Mouse (Mus musculus): ENCODE data around the gene Tmem270. TPM values are rescaled to one million over a fixed set of nuclear protein-coding genes. Genes with fewer than 3 reads are reported as not detected.

Tmem270 gene
- polyA plus RNA-seq, 1 experiment from 2014 or later = not detected

- 0% methylated on average over 13 of the region's 13 CpGs for WGBS
- peaks cover 10% of the 10 kb centered on the region; the same call in 1 of the 2 replicates for H3K27me3 ChIP-seq (replicated peaks)
- ATAC-seq (ENCODE audit: extremely low read depth, insufficient number of reproducible peaks, low FRiP score, low TSS enrichment) = peak; percentile 54; the same call in 1 of the 2 replicates
These were observed 602 bp upstream of the Tmem270 start for GRCm38 (mm10) chr5:134907135-134907534.

GRCm38 (mm10) chr5:134901644-134902027 lies 4.9 kb downstream of the Tmem270 start:
- H3K9me3 ChIP-seq = no peaks in the 10 kb centered on the region
- no peaks in the 10 kb centered on the region for H3K36me3 ChIP-seq
- no peak overlapping the region for H3K4me3 ChIP-seq
- peaks cover 5% of the 10 kb centered on the region for H3K4me1 ChIP-seq
- ATAC-seq (ENCODE audit: extremely low read depth, insufficient number of reproducible peaks, low FRiP score, low TSS enrichment) = no peak
- no peak overlapping the region for H3K4me2 ChIP-seq
- WGBS = 61% methylated on average over 8 of the region's 8 CpGs
- H3K27me3 ChIP-seq (replicated peaks) = no peaks in the 10 kb centered on the region; the same call in 1 of the 2 replicates
- no peak overlapping the region for H3K27ac ChIP-seq (replicated peaks)
- H3K9ac ChIP-seq = no peak overlapping the region

More at GRCm38 (mm10) chr5:134907135-134907534, 602 bp upstream of the Tmem270 start:
- no peak overlapping the region for H3K4me3 ChIP-seq
- no peak overlapping the region for H3K9ac ChIP-seq
- peaks cover 7% of the 10 kb centered on the region for H3K4me1 ChIP-seq
- H3K36me3 ChIP-seq = no peaks in the 10 kb centered on the region
- no peaks in the 10 kb centered on the region; the same call in 1 of the 2 replicates for H3K9me3 ChIP-seq
- H3K4me2 ChIP-seq = no peak overlapping the region
- no peak overlapping the region for H3K27ac ChIP-seq (replicated peaks)

GRCm38 (mm10) chr5:134901012-134901643 lies 5.4 kb downstream of the Tmem270 start:
- Histone ChIP-seq H3K4me1 (peaks cover 5% of the 10 kb centered on the region), H3K9me3 (no peaks in the 10 kb centered on the region), H3K36me3 (no peaks in the 10 kb centered on the region), H3K9ac (peak overlapping the region; percentile 44; the same call in 1 of the 2 replicates), H3K27me3 (replicated peaks) (no peaks in the 10 kb centered on the region; the same call in 1 of the 2 replicates), H3K4me3 (no peak overlapping the region), H3K27ac (replicated peaks) (no peak overlapping the region), H3K4me2 (no peak overlapping the region)
- 0 out of 2 replicates have a peak, but pooled peaks have one; percentile 10 for ATAC-seq (ENCODE audit: extremely low read depth, insufficient number of reproducible peaks, low FRiP score, low TSS enrichment)
- 30% methylated on average over 12 of the region's 12 CpGs for WGBS

- Histone ChIP-seq H3K4me3 (no peak overlapping the region), H3K9me3 (peaks cover 2% of the 10 kb centered on the region; the same call in 1 of the 2 replicates), H3K27ac (replicated peaks) (0 out of 2 replicates have a peak overlapping the region, but pooled peaks have one; percentile 57), H3K27me3 (replicated peaks) (no peaks in the 10 kb centered on the region; the same call in 1 of the 2 replicates), H3K4me2 (no peak overlapping the region), H3K36me3 (no peaks in the 10 kb centered on the region), H3K4me1 (peaks cover 12% of the 10 kb centered on the region), H3K9ac (no peak overlapping the region)
- ATAC-seq (ENCODE audit: extremely low read depth, insufficient number of reproducible peaks, low FRiP score, low TSS enrichment) = no peak
- 75% methylated on average over 17 of the region's 17 CpGs for WGBS
These were observed 8.9 kb downstream of the Tmem270 start for GRCm38 (mm10) chr5:134897596-134897995.

GRCm38 (mm10) chr5:134896965-134897364 lies 9.6 kb downstream of the Tmem270 start:
- peaks cover 4% of the 10 kb centered on the region; the same call in 1 of the 2 replicates for H3K9me3 ChIP-seq
- no peak overlapping the region for H3K4me2 ChIP-seq
- no peaks in the 10 kb centered on the region; the same call in 1 of the 2 replicates for H3K27me3 ChIP-seq (replicated peaks)
- no peak overlapping the region for H3K4me3 ChIP-seq
- peak overlapping the region; percentile 8; the same call in 1 of the 2 replicates for H3K9ac ChIP-seq
- H3K36me3 ChIP-seq = no peaks in the 10 kb centered on the region
- H3K27ac ChIP-seq (replicated peaks) = peak overlapping the region; percentile 57; the same call in 1 of the 2 replicates
- peaks cover 12% of the 10 kb centered on the region for H3K4me1 ChIP-seq
- ATAC-seq (ENCODE audit: extremely low read depth, insufficient number of reproducible peaks, low FRiP score, low TSS enrichment) = no peak
- WGBS = 77% methylated on average over 8 of the region's 8 CpGs

GRCm38 (mm10) chr5:134895291-134895690 lies 11.2 kb downstream of the Tmem270 start:
- H3K4me3 ChIP-seq = no peak overlapping the region
- H3K36me3 ChIP-seq = no peaks in the 10 kb centered on the region
- no peak overlapping the region for H3K9ac ChIP-seq
- H3K27me3 ChIP-seq (replicated peaks) = no peaks in the 10 kb centered on the region; the same call in 1 of the 2 replicates
- H3K4me2 ChIP-seq = no peak overlapping the region
- ATAC-seq (ENCODE audit: extremely low read depth, insufficient number of reproducible peaks, low FRiP score, low TSS enrichment) = no peak
- H3K27ac ChIP-seq (replicated peaks) = no peak overlapping the region
- peaks cover 14% of the 10 kb centered on the region for H3K4me1 ChIP-seq
- 64% methylated on average over 8 of the region's 8 CpGs for WGBS
- peaks cover 4% of the 10 kb centered on the region; the same call in 1 of the 2 replicates for H3K9me3 ChIP-seq

- 70% methylated on average over 5 of the region's 5 CpGs for WGBS
- H3K4me1 ChIP-seq = peaks cover 14% of the 10 kb centered on the region
- H3K4me3 ChIP-seq = no peak overlapping the region
- peaks cover 4% of the 10 kb centered on the region; the same call in 1 of the 2 replicates for H3K9me3 ChIP-seq
- H3K9ac ChIP-seq = no peak overlapping the region
- H3K27ac ChIP-seq (replicated peaks) = no peak overlapping the region
- ATAC-seq (ENCODE audit: extremely low read depth, insufficient number of reproducible peaks, low FRiP score, low TSS enrichment) = no peak
- no peaks in the 10 kb centered on the region; the same call in 1 of the 2 replicates for H3K27me3 ChIP-seq (replicated peaks)
- H3K4me2 ChIP-seq = no peak overlapping the region
- H3K36me3 ChIP-seq = no peaks in the 10 kb centered on the region
These were observed 13.8 kb downstream of the Tmem270 start for GRCm38 (mm10) chr5:134892717-134893116.

- Histone ChIP-seq H3K36me3 (no peaks in the 10 kb centered on the region), H3K27ac (replicated peaks) (peak overlapping the region; percentile 70), H3K4me2 (no peak overlapping the region), H3K9ac (no peak overlapping the region), H3K27me3 (replicated peaks) (no peaks in the 10 kb centered on the region; the same call in 1 of the 2 replicates), H3K9me3 (peaks cover 4% of the 10 kb centered on the region; the same call in 1 of the 2 replicates), H3K4me1 (peaks cover 19% of the 10 kb centered on the region), H3K4me3 (no peak overlapping the region)
- no peak for ATAC-seq (ENCODE audit: extremely low read depth, insufficient number of reproducible peaks, low FRiP score, low TSS enrichment)
- WGBS = 65% methylated on average over 8 of the region's 8 CpGs
These were observed 15.0 kb downstream of the Tmem270 start for GRCm38 (mm10) chr5:134891552-134891951.

- H3K4me3 ChIP-seq = no peak overlapping the region
- WGBS = 57% methylated on average over 6 of the region's 6 CpGs
- no peaks in the 10 kb centered on the region for H3K36me3 ChIP-seq
- peak overlapping the region; percentile 70; the same call in 1 of the 2 replicates for H3K27ac ChIP-seq (replicated peaks)
- no peak overlapping the region for H3K4me2 ChIP-seq
- peaks cover 19% of the 10 kb centered on the region for H3K4me1 ChIP-seq
- no peak for ATAC-seq (ENCODE audit: extremely low read depth, insufficient number of reproducible peaks, low FRiP score, low TSS enrichment)
- 0 out of 2 replicates have a peak overlapping the region, but pooled peaks have one; percentile 3 for H3K9ac ChIP-seq
- H3K9me3 ChIP-seq = peaks cover 4% of the 10 kb centered on the region; the same call in 1 of the 2 replicates
- no peaks in the 10 kb centered on the region; the same call in 1 of the 2 replicates for H3K27me3 ChIP-seq (replicated peaks)
These were observed 15.9 kb downstream of the Tmem270 start for GRCm38 (mm10) chr5:134890601-134891054.

- no peak for ATAC-seq (ENCODE audit: extremely low read depth, insufficient number of reproducible peaks, low FRiP score, low TSS enrichment)
- H3K4me3 ChIP-seq = no peak overlapping the region
- no peak overlapping the region for H3K9ac ChIP-seq
- WGBS = 70% methylated on average over 7 of the region's 7 CpGs
- no peak overlapping the region for H3K4me2 ChIP-seq
- H3K9me3 ChIP-seq = peaks cover 4% of the 10 kb centered on the region; the same call in 1 of the 2 replicates
- H3K36me3 ChIP-seq = no peaks in the 10 kb centered on the region
- H3K27me3 ChIP-seq (replicated peaks) = no peaks in the 10 kb centered on the region; the same call in 1 of the 2 replicates
- H3K4me1 ChIP-seq = peaks cover 12% of the 10 kb centered on the region
- H3K27ac ChIP-seq (replicated peaks) = peak overlapping the region; percentile 70; the same call in 1 of the 2 replicates
These were observed 18.0 kb downstream of the Tmem270 start for GRCm38 (mm10) chr5:134888505-134888904.
